Mouse (Mus musculus) v-Abl transformed pro-B cells (cell line): ENCODE measurements around the gene Akap2.

Experiments
- in situ Hi-C, 2 experiments: fragments of 400-800 bp; cut with MboI; formaldehyde crosslinking; loops; one replicate each; pipeline ENCODE4 v1.15.1; 2025; ENCODE audit not compliant: unreplicated experiment in 2 of 2

Akap2 gene

DNA sequence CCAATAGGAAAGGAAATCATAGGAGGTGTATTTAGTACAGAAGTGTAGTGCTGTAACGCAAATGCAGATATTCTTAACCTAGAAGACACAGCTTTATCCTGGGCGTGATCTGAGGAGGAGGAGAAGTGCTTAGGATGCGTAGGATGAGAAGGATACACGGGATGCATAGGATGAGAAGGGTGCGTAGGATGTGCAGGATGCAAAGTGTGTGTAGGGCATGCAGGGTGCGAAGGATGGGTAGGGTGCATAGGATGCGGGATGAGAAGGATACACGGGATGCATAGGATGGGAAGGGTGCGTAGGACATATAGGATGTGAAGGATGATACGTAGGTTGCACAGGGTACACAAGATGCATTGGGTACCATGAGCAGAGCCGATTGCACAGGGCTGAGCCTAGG, 20.5 kb upstream of the Akap2 start:
- in situ Hi-C loops, result loop anchor here in 1 of 2 experiments (25.0 kb wide), 1 partner anchor 635 kb away; no protein-coding TSS in a partner anchor

GRCm38 (mm10) chr4:57697918-57698611, 19.4 kb upstream of the Akap2 start:
- in situ Hi-C loops, result loop anchor here in 1 of 2 experiments (25.0 kb wide), 1 partner anchor 636 kb away; no protein-coding TSS in a partner anchor

DNA sequence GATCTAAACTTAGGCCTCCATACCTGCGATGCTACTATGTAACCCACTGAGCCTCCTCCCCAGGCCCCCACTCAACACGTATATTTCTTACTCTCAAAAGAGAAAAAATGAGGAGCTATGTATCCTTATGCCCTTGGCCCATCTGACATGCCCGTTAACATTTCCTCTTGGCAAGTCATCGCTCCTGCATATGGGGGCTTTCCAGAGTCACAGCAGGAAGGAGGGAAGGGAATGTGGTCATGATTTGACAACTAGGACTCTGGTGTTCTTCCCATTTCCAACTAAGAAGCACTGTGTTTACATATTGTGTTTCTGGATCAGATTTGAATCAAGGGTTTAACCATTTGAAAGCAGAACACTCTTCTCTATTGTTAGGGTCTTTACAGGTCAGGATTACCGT, 15.9 kb upstream of the Akap2 start:
- in situ Hi-C loops, result no loop called here

DNA sequence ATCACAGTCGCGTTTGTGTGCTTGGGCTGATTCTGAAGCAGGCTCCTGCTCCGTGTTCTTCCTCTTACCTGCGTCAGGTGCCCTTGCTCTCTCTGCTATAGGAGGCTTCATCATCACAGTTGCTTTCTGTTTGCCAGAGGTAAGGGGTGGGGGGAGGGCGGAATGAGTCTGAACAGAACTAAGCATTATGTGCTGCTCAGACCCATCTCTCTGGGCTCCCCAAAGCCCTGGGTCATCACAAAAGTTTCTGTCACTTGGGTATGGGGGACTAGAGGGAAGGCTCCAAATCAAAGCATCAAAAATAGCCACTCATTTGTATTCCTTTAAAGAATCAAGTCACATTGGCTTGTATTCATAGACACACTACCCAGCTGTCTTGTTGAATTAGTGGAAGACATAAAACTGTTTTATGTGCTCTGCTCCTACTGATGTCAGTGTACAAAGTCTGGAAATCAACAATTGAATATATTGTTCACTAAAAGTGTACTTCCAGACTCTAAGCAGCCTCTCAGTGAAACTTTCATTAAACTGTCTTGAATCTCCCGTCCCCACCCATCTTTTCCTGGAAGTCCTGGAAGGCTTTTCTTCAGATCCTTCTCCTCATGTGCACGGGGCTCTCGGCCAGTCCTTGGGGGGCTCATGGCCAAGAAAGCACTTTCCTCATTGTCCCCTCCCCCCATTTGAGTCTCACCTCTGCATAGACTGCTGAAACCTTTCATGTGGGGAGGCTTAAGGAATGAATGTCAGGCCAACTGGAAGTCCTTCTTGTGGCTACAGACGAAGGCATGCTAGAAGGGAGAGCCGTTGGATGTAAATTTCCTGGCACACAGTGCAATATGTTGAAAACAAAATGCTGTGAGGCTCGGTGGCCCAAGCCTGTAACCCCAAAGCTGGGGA, 13.6 kb upstream of the Akap2 start:
- in situ Hi-C loops, result no loop called here

GRCm38 (mm10) chr4:57704575-57704974, 12.9 kb upstream of the Akap2 start:
- in situ Hi-C loops, result no loop called here

GRCm38 (mm10) chr4:57715849-57716248, 1.6 kb upstream of the Akap2 start:
- in situ Hi-C loops, result no loop called here

- in situ Hi-C loops, result no loop called here
Observed at GRCm38 (mm10) chr4:57716735-57717134, 722 bp upstream of the Akap2 start.

GRCm38 (mm10) chr4:57719370-57719769, 1.9 kb downstream of the Akap2 start:
- in situ Hi-C loops, result no loop called here

DNA sequence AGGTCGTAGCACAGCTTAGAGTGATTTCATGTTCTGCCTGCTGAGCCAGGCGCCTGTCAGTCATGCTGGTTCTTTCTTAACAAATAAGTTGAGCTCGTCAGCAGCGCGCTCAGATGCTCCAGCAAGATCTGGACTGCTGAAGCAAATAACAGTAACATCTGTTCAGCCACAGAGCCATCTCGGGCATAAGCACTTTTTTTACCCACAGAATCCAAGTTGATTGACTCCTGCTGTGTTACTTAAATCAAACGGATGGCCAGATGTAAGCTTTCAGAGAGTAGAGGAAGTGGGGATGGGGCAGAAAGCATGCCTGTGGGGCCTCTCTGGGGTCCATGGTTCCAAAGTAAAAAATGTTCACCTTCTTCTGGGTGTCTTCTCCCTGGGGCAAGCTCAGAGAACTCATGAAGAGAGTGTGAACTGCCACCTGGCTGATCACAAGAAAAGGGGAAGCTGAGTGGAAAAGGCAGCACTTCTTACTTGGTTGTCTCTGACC, 3.5 kb downstream of the Akap2 start:
- in situ Hi-C loops, result loop anchor here (5.0 kb wide), 2 partner anchors 44 to 49 kb away; no protein-coding TSS in a partner anchor

DNA sequence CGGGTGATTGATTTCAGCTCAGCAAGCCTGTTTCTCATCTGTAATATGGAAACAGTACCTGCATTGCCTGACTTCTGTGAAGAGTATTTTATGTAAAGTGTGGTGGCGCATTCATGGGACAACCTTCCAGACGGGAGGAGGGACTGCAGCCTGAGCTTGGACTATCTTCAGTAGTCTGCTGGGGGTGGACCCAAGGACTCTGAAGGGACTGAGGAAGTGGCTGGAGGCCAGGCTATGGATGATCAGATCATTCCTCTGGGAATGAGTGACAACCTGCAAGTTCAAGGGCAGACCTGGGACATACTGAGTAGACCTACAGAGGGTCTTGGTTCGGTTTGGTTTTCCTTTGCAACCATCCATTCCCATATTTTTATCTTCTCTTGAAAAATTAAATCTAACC, 4.8 kb downstream of the Akap2 start:
- in situ Hi-C loops, result loop anchor here (5.0 kb wide), 2 partner anchors 45 to 50 kb away; no protein-coding TSS in a partner anchor

DNA sequence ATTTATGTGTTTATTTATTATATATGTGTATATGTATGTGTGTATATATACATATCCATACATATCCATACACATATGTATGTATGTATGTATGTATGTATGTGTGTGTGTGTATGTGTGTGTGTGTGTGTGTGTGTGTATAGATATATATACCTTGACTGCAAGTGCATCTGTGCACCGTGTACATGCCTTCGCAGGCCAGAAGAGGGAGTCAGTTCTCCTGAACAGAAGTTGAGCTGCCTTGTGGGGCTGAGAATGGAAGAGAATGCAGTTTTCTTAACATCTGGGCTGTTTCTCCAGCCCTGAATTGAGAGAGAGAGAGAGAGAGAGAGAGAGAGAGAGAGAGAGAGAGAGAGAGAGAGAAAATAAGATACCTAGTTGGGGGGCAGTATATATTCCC, 6.2 kb downstream of the Akap2 start:
- in situ Hi-C loops, result loop anchor here (5.0 kb wide), 2 partner anchors 46 to 51 kb away; no protein-coding TSS in a partner anchor

- in situ Hi-C loops, result no loop called here
Observed at GRCm38 (mm10) chr4:57725569-57725968, 8.1 kb downstream of the Akap2 start.

DNA sequence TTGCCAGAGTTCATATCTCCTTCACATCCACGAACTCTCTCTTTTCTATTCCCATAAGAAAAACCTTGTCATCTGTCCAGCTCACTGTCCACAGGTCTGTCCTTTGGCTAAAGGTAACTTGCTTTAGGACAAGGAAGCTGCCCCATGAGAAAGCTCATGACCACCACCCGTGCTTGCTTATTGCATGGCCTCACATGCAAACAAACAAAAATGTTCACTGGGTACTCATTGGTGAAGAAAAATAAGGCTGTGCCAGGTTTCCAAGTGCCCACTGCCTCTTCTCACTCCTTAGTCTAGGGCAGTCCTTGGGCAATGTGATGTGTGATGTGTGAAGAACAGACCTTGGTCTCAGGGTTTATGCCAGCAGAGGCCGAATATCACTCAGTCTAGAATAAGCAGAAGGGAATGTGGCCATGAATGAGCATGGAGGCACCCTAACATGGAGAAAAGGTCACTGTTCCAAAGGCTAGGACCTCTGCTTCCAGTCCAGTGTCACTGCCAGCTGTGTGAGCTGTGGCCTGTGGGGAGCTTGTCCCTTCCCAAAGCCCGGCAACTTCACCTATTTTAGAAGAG, 11.2 kb downstream of the Akap2 start:
- in situ Hi-C loops, result no loop called here

GRCm38 (mm10) chr4:57730047-57730446, 12.6 kb downstream of the Akap2 start:
- in situ Hi-C loops, result no loop called here

- in situ Hi-C loops, result no loop called here
Observed at GRCm38 (mm10) chr4:57730801-57731598, 13.5 kb downstream of the Akap2 start.

DNA sequence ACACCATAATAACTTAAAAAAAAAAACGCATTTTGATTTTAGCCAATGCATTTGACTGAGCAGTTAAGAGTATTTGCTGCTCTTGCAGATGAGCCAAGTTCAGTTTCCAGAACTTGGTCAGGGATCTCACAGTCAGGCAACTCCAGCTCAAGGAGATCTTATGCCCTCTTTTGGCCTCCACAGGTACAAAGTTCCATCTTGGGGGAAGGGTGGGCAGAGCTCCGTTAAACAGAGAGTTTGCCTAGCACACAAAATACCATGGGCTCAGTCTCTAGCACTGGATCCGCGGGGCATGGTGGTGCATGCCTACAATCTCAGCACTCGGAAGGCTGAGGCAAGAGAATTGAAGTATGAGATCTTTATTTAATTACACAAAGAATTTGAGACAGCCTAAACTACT, 14.9 kb downstream of the Akap2 start:
- in situ Hi-C loops, result no loop called here

DNA sequence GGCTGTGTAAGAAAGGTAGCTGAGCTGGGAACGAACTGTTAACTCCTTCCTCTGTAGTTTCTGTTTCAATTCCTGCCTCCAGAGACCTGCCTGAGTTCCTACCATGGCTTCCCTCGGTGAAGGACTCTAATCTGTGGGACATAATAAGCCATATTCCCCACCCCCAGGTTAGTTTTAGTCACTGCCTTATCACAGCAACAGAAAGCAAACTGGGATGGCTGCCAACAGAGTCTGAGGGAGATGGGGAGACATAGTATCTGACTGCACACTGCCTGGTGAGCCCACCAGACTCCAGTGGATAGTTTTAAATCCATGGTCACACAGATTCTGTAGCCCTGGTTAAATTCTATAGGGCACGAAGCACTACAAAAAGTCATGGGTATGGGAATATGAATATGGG, 16.0 kb downstream of the Akap2 start:
- in situ Hi-C loops, result no loop called here

DNA sequence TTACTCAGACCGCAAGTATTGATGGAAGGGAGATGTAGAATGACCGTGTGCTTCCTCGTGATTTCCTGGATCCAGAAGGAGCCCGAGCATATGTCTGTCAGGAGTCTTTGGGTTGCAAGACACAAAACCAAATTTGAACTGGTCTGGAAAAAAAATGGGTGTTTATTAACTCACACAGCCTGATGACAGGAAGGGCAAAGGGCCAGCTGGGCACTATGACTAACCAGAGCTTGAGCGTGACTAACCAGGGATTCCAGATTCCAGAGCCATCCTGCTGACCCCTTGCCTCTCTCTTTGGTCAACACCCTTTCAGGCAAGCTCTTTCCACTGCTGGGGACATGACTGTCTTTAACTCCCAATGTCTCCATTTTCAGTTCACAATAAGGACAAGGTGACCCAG, 18.0 kb downstream of the Akap2 start:
- in situ Hi-C loops, result no loop called here

DNA sequence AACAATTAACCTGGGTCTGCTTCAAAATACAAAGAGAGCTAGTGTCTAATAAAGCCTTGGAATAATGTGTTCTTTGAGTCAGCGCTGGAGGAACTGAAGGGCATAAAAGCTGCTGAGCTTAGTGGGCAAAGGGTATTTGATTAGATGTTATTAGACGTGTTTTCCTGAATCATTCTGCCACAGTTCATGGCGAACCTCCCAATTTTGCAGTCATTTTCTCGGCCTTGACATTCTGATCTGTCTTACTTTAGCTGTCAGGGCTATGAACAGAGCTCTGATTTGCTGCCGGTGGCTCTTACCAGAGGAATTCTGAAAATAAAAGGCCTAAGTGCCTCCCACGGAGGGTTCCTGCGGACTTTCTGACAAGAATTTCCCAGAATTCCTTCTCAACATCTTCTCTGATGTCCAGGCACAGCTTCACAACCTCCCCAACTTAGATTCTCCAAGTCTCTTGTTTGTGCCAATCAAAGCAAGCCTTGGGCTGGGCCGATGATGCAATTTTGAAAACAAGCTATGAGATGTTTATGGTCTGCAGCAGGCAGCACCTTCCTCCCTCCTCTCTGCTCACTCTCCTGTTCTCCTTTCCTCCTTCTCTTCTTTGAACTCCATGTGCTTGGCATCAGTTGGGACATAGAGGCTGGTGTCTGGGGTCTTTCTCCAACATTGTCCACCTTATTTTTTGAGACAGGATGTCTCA, 21.5 kb downstream of the Akap2 start:
- in situ Hi-C loops, result no loop called here
